In genomic region chr15:39998063-39998462, GRCm38 (mm10) we compare ENCODE assay signal across 21 mouse cellular contexts.
DNase-seq lines count a peak whose midpoint lies in the region; ATAC-seq and TF ChIP-seq lines count a peak whose summit lies in the region.
"Had no signal": no experiment of that assay in that cellular context is flagged by ENCODE, and none has a peak within 500 bp of the region (broad histone marks: within the 10 kb centered on the region; RNA-seq: fewer than 3 reads in every experiment).

No protein-coding gene starts in this region.

- no peak overlapping the region for H3K4me2 ChIP-seq in liver, embryonic 12.5 days
- no peak overlapping the region for H3K4me2 ChIP-seq in liver, postnatal 0 days (ENCODE audit: low read depth, low read length)
- H3K4me2 ChIP-seq in lung, embryonic 14.5 days, result no peak overlapping the region
- no peak overlapping the region for H3K4me2 ChIP-seq in lung, postnatal 0 days (replicated peaks; ENCODE audit: low read depth, low read length)

- no peak for TF ChIP-seq CTCF in liver, adult 2 months (IDR thresholded peaks at IDR 0.05; ENCODE audit: low read depth, low read length)
- TF ChIP-seq CTCF in liver, postnatal 0 days (IDR thresholded peaks at IDR 0.05; ENCODE audit: low read depth), result no peak
- no peak for TF ChIP-seq CTCF in lung, embryonic 14.5 days (IDR thresholded peaks at IDR 0.05; ENCODE audit: low read depth)
- TF ChIP-seq CTCF in lung, postnatal 0 days (IDR thresholded peaks at IDR 0.05), result no peak

- no peak for TF ChIP-seq POLR2A in liver, adult 2 months (IDR thresholded peaks at IDR 0.05; ENCODE audit: extremely low read depth, insufficient read depth, low read length)

- H3K27ac ChIP-seq in liver, adult 2 months (replicated peaks; ENCODE audit: insufficient read depth, low read depth, low read length), result no peak overlapping the region
- no peak overlapping the region for H3K27ac ChIP-seq in liver, embryonic 12.5 days
- H3K27ac ChIP-seq in liver, postnatal 0 days (ENCODE audit: low read depth), result no peak overlapping the region
- H3K27ac ChIP-seq in lung, embryonic 14.5 days (ENCODE audit: low read depth), result no peak overlapping the region
- H3K27ac ChIP-seq in lung, postnatal 0 days (ENCODE audit: low read length), result no peak overlapping the region

- DNase-seq in liver, adult 2 months (ENCODE audit: extremely low read depth, low read depth, low spot score), result peak; percentile 82
- DNase-seq in liver, postnatal 0 days, result no peak
- no peak for DNase-seq in liver
- peak; percentile 12 for DNase-seq in lung, embryonic 14.5 days
- DNase-seq in lung, postnatal 0 days (ENCODE audit: low spot score), result no peak
- DNase-seq: adrenal gland, adult 2 months; adrenal gland, adult 8-10 months; adrenal gland, postnatal 10 days; adrenal gland, postnatal 14 days; adrenal gland, postnatal 25 days; adrenal gland, postnatal 36 days; B cell, adult 2 months; cerebellum, adult 11 months; cerebellum, adult 11-12 months; cerebellum, adult 18-20 months had no signal

- no peaks in the 10 kb centered on the region for H3K79me2 ChIP-seq in liver, adult 2 months (ENCODE audit: control insufficient read depth, insufficient read depth, low read length)

- peaks cover 2% of the 10 kb centered on the region; the same call in 1 of the 2 replicates for H3K4me1 ChIP-seq in liver, adult 2 months (ENCODE audit: control insufficient read depth, insufficient read depth, low read length)
- H3K4me1 ChIP-seq in liver, embryonic 12.5 days, result no peaks in the 10 kb centered on the region
- H3K4me1 ChIP-seq in liver, postnatal 0 days (ENCODE audit: insufficient read depth), result no peaks in the 10 kb centered on the region
- H3K4me1 ChIP-seq in lung, embryonic 14.5 days (ENCODE audit: insufficient read depth), result 0 out of 2 replicates have a peak, but pooled peaks cover 3% of the 10 kb centered on the region
- no peaks in the 10 kb centered on the region for H3K4me1 ChIP-seq in lung, postnatal 0 days (ENCODE audit: insufficient read depth, low read depth, low read length)

- H3K9me3 ChIP-seq in liver, embryonic 12.5 days (replicated peaks), result no peaks in the 10 kb centered on the region
- no peaks in the 10 kb centered on the region for H3K9me3 ChIP-seq in liver, postnatal 0 days (ENCODE audit: low read length)
- H3K9me3 ChIP-seq in lung, embryonic 14.5 days (ENCODE audit: low read depth, low read length), result no peaks in the 10 kb centered on the region
- H3K9me3 ChIP-seq in lung, postnatal 0 days (ENCODE audit: low read length), result no peaks in the 10 kb centered on the region
- H3K9me3 ChIP-seq: G1E had no signal

- H3K36me3 ChIP-seq in liver, adult 2 months (ENCODE audit: control insufficient read depth, insufficient read depth, low read length), result no peaks in the 10 kb centered on the region
- no peaks in the 10 kb centered on the region for H3K36me3 ChIP-seq in liver, embryonic 12.5 days
- H3K36me3 ChIP-seq in liver, postnatal 0 days (replicated peaks; ENCODE audit: insufficient read depth, low read length), result no peaks in the 10 kb centered on the region
- H3K36me3 ChIP-seq in lung, embryonic 14.5 days (ENCODE audit: insufficient read depth), result no peaks in the 10 kb centered on the region
- no peaks in the 10 kb centered on the region for H3K36me3 ChIP-seq in lung, postnatal 0 days (ENCODE audit: insufficient read depth, low read length)
- H3K36me3 ChIP-seq: G1E had no signal

- WGBS in liver, adult 2 months, result 24% methylated on average over 5 of the region's 5 CpGs
- WGBS in liver, embryonic 12.5 days (ENCODE audit: insufficient replicate concordance), result 69% methylated on average over 5 of the region's 5 CpGs
- 61% methylated on average over 5 of the region's 5 CpGs for WGBS in liver, postnatal 0 days (ENCODE audit: insufficient replicate concordance)
- WGBS in lung, embryonic 14.5 days, result 46% methylated on average over 5 of the region's 5 CpGs
- WGBS in lung, postnatal 0 days, result 36% methylated on average over 5 of the region's 5 CpGs

- no peak overlapping the region for H3K9ac ChIP-seq in liver, adult 2 months (ENCODE audit: low read depth, low read length)
- no peak overlapping the region for H3K9ac ChIP-seq in liver, embryonic 12.5 days
- H3K9ac ChIP-seq in liver, postnatal 0 days (replicated peaks), result no peak overlapping the region
- no peak overlapping the region for H3K9ac ChIP-seq in lung, embryonic 14.5 days
- H3K9ac ChIP-seq in lung, postnatal 0 days (replicated peaks; ENCODE audit: low read depth), result no peak overlapping the region

- H3K27me3 ChIP-seq in liver, adult 2 months (ENCODE audit: control insufficient read depth, insufficient read depth, low read length), result no peaks in the 10 kb centered on the region
- H3K27me3 ChIP-seq in liver, embryonic 12.5 days (replicated peaks), result no peaks in the 10 kb centered on the region
- no peaks in the 10 kb centered on the region for H3K27me3 ChIP-seq in liver, postnatal 0 days (ENCODE audit: insufficient read depth, low read length)
- no peaks in the 10 kb centered on the region for H3K27me3 ChIP-seq in lung, embryonic 14.5 days (ENCODE audit: insufficient read depth, low read length)
- no peaks in the 10 kb centered on the region for H3K27me3 ChIP-seq in lung, postnatal 0 days (replicated peaks; ENCODE audit: insufficient read depth, low read length)
- H3K27me3 ChIP-seq: CH12.LX, Patski had no signal

- no peak overlapping the region for H3K4me3 ChIP-seq in liver, adult 2 months (ENCODE audit: insufficient read depth, low read depth, low read length)
- H3K4me3 ChIP-seq in liver, embryonic 12.5 days, result no peak overlapping the region
- H3K4me3 ChIP-seq in liver, postnatal 0 days (ENCODE audit: low read depth, low read length), result no peak overlapping the region
- no peak overlapping the region for H3K4me3 ChIP-seq in lung, embryonic 14.5 days (ENCODE audit: low read depth, low read length)
- no peak overlapping the region for H3K4me3 ChIP-seq in lung, postnatal 0 days (ENCODE audit: low read depth, low read length)

- TF ChIP-seq EP300 in liver, postnatal 0 days (IDR thresholded peaks at IDR 0.05; ENCODE audit: low read depth), result peak; percentile 32; the same call in 1 of the 2 replicates
- TF ChIP-seq EP300 in lung, postnatal 0 days (IDR thresholded peaks at IDR 0.05), result no peak

- ATAC-seq in liver, embryonic 12.5 days, result no peak
- peak; percentile 79 for ATAC-seq in liver, postnatal 0 days
- no peak; the same call in 1 of the 2 replicates for ATAC-seq in lung, embryonic 14.5 days (ENCODE audit: insufficient read depth)
- no peak for ATAC-seq in lung, postnatal 0 days
- ATAC-seq: activated CD4-positive, CD25-positive, alpha-beta regulatory T cell, adult 4 months; CD4-positive, CD25-positive, alpha-beta regulatory T cell, adult 4 months; Patski had no signal

Comparison
In these comparisons a context has a peak if more than half of its experiments do, and no peak if none do; other contexts are left out.
1. DNase-seq: peak in liver, adult 2 months (single experiment) and lung, embryonic 14.5 days (single experiment); none in liver, postnatal 0 days (single experiment), liver (single experiment) and lung, postnatal 0 days (single experiment).